Mouse (Mus musculus): Measurements from ENCODE around the gene Skap1. TPM values are rescaled to one million over a fixed set of nuclear protein-coding genes. Genes with fewer than 3 reads are reported as not detected.

Skap1 gene
- polyA plus RNA-seq, 1 experiment from 2014 or later = 2.8 TPM

DNA sequence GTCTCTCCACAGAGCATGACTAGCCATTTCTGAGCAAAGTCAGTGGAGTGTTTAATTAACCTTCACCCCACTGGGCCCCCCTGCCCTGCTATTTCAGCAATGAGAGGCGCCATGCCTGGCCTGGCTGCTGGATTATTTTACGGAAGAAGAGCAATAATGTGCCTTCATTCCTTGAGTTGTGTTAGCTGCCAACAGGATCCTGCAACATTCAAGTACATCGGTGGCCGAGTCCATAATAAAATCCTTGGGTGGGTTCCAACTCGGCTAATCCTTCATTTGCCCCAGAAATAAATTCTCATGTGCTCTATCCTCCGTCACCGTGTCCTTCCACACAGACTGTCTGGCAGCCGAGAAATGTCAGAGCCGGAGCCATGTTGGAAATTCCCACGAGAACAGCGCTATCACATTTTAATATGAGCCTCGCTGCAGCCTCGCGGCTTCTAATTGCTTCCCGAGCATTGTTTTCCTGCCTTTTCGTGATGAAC is 61.8 kb downstream of the Skap1 start:
- no peak overlapping the region for H3K9ac ChIP-seq (ENCODE audit: low read length)
- H3K4me2 ChIP-seq (ENCODE audit: low read length) = 0 out of 2 replicates have a peak overlapping the region, but pooled peaks have one; percentile 18
- 72% methylated on average over 16 of the region's 16 CpGs for WGBS
- ATAC-seq (no peak), DNase-seq (ENCODE audit: low spot score) (peak; percentile 41)
- no peaks in the 10 kb centered on the region for H3K4me1 ChIP-seq (ENCODE audit: control insufficient read depth, insufficient read depth, low read length)
- no peaks in the 10 kb centered on the region for H3K36me3 ChIP-seq (ENCODE audit: control insufficient read depth, insufficient read depth, low read length)
- H3K9me3 ChIP-seq (replicated peaks; ENCODE audit: control insufficient read depth, low read length) = no peaks in the 10 kb centered on the region
- no peak overlapping the region for H3K4me3 ChIP-seq (ENCODE audit: low read depth, low read length)
- no peaks in the 10 kb centered on the region for H3K27me3 ChIP-seq (replicated peaks; ENCODE audit: control insufficient read depth, insufficient read depth, low read length)
- no peak overlapping the region for H3K27ac ChIP-seq (ENCODE audit: low read depth, low read length)

GRCm38 (mm10) chr11:96531757-96532433 is 67.5 kb downstream of the Skap1 start:
- Histone ChIP-seq H3K4me1 (ENCODE audit: control insufficient read depth, insufficient read depth, low read length) (no peaks in the 10 kb centered on the region), H3K27ac (ENCODE audit: low read depth, low read length) (no peak overlapping the region), H3K36me3 (ENCODE audit: control insufficient read depth, insufficient read depth, low read length) (no peaks in the 10 kb centered on the region), H3K9ac (ENCODE audit: low read length) (no peak overlapping the region), H3K9me3 (replicated peaks; ENCODE audit: control insufficient read depth, low read length) (no peaks in the 10 kb centered on the region), H3K4me2 (ENCODE audit: low read length) (no peak overlapping the region), H3K27me3 (replicated peaks; ENCODE audit: control insufficient read depth, insufficient read depth, low read length) (0 out of 2 replicates have a peak, but pooled peaks cover under 1% of the 10 kb centered on the region), H3K4me3 (ENCODE audit: low read depth, low read length) (no peak overlapping the region)
- ATAC-seq (no peak), DNase-seq (ENCODE audit: low spot score) (no peak)
- 75% methylated on average over 13 of the region's 13 CpGs for WGBS

GRCm38 (mm10) chr11:96534531-96534930 is 70.1 kb downstream of the Skap1 start:
- Histone ChIP-seq H3K27ac (ENCODE audit: low read depth, low read length) (no peak overlapping the region), H3K4me3 (ENCODE audit: low read depth, low read length) (no peak overlapping the region), H3K9me3 (replicated peaks; ENCODE audit: control insufficient read depth, low read length) (no peaks in the 10 kb centered on the region), H3K36me3 (ENCODE audit: control insufficient read depth, insufficient read depth, low read length) (no peaks in the 10 kb centered on the region), H3K4me2 (ENCODE audit: low read length) (no peak overlapping the region), H3K9ac (ENCODE audit: low read length) (no peak overlapping the region), H3K27me3 (replicated peaks; ENCODE audit: control insufficient read depth, insufficient read depth, low read length) (0 out of 2 replicates have a peak, but pooled peaks cover 8% of the 10 kb centered on the region), H3K4me1 (ENCODE audit: control insufficient read depth, insufficient read depth, low read length) (no peaks in the 10 kb centered on the region)
- no peak for ATAC-seq
- 65% methylated on average over 2 of the region's 2 CpGs for WGBS
- DNase-seq (ENCODE audit: low spot score) = no peak

- ATAC-seq = no peak
- H3K9me3 ChIP-seq (replicated peaks; ENCODE audit: control insufficient read depth, low read length) = no peaks in the 10 kb centered on the region
- H3K4me2 ChIP-seq (ENCODE audit: low read length) = no peak overlapping the region
- no peak overlapping the region for H3K9ac ChIP-seq (ENCODE audit: low read length)
- no peak overlapping the region for H3K27ac ChIP-seq (ENCODE audit: low read depth, low read length)
- 21% methylated on average over 5 of the region's 5 CpGs for WGBS
- H3K36me3 ChIP-seq (ENCODE audit: control insufficient read depth, insufficient read depth, low read length) = no peaks in the 10 kb centered on the region
- peak; percentile 82 for DNase-seq (ENCODE audit: low spot score)
- H3K4me1 ChIP-seq (ENCODE audit: control insufficient read depth, insufficient read depth, low read length) = no peaks in the 10 kb centered on the region
- 0 out of 2 replicates have a peak, but pooled peaks cover 12% of the 10 kb centered on the region for H3K27me3 ChIP-seq (replicated peaks; ENCODE audit: control insufficient read depth, insufficient read depth, low read length)
- no peak overlapping the region for H3K4me3 ChIP-seq (ENCODE audit: low read depth, low read length)
Observed at GRCm38 (mm10) chr11:96536146-96536545, 71.8 kb downstream of the Skap1 start.

DNA sequence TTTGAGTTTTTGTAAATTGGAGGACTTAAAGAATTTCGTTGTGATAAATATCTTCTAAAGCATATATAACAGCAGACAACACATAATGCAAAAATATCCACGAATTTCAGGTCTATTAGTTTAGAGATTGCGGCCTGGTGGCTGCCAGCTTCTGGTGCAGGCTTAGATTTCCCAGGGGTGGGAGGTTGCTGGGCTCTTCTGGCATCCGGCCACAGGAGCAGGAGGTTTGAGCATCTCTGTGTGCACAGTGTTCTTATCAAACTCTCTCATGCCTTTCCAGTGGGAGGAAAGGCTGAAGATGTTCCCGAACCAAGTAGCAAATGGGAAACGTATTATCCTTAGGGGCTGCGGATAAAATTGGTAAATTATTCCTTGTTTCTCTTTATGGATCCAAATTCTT is 77.6 kb downstream of the Skap1 start:
- Histone ChIP-seq H3K36me3 (ENCODE audit: control insufficient read depth, insufficient read depth, low read length) (no peaks in the 10 kb centered on the region), H3K4me2 (ENCODE audit: low read length) (no peak overlapping the region), H3K9me3 (replicated peaks; ENCODE audit: control insufficient read depth, low read length) (no peaks in the 10 kb centered on the region), H3K27me3 (replicated peaks; ENCODE audit: control insufficient read depth, insufficient read depth, low read length) (0 out of 2 replicates have a peak, but pooled peaks cover 11% of the 10 kb centered on the region), H3K27ac (ENCODE audit: low read depth, low read length) (no peak overlapping the region), H3K4me3 (ENCODE audit: low read depth, low read length) (no peak overlapping the region), H3K4me1 (ENCODE audit: control insufficient read depth, insufficient read depth, low read length) (no peaks in the 10 kb centered on the region), H3K9ac (ENCODE audit: low read length) (no peak overlapping the region)
- WGBS = 73% methylated on average over 7 of the region's 7 CpGs
- no peak for ATAC-seq
- DNase-seq (ENCODE audit: low spot score) = peak; percentile 43

DNA sequence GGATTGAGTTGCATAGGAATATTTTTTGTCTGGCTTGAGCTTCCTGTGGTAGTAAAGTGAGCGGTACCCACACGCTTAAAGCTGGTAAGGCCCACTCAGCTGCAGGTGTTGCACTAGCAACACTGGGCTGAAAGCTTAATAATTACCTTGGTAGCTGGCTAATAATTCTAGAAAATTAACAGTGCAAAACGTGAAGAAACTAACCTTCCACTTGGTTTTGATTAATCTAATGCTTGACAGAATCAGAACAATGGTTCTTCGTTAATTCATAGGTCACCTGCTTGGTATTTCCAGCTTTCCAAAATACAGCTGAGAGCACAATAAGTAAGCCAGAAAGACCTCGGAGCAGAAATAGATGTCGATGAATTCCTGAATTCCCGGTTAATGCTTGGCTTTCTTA is 78.2 kb downstream of the Skap1 start:
- no peak for ATAC-seq
- Histone ChIP-seq H3K9me3 (replicated peaks; ENCODE audit: control insufficient read depth, low read length) (no peaks in the 10 kb centered on the region), H3K27me3 (replicated peaks; ENCODE audit: control insufficient read depth, insufficient read depth, low read length) (0 out of 2 replicates have a peak, but pooled peaks cover 9% of the 10 kb centered on the region), H3K4me3 (ENCODE audit: low read depth, low read length) (no peak overlapping the region), H3K36me3 (ENCODE audit: control insufficient read depth, insufficient read depth, low read length) (no peaks in the 10 kb centered on the region), H3K4me1 (ENCODE audit: control insufficient read depth, insufficient read depth, low read length) (no peaks in the 10 kb centered on the region), H3K4me2 (ENCODE audit: low read length) (no peak overlapping the region), H3K27ac (ENCODE audit: low read depth, low read length) (no peak overlapping the region), H3K9ac (ENCODE audit: low read length) (no peak overlapping the region)
- DNase-seq (ENCODE audit: low spot score) = no peak
- WGBS = 44% methylated on average over 7 of the region's 7 CpGs

GRCm38 (mm10) chr11:96546428-96546827 is 82.0 kb downstream of the Skap1 start:
- no peak for DNase-seq (ENCODE audit: low spot score)
- 66% methylated on average over 8 of the region's 8 CpGs for WGBS
- Histone ChIP-seq H3K4me3 (ENCODE audit: low read depth, low read length) (no peak overlapping the region), H3K4me2 (ENCODE audit: low read length) (no peak overlapping the region), H3K36me3 (ENCODE audit: control insufficient read depth, insufficient read depth, low read length) (no peaks in the 10 kb centered on the region), H3K4me1 (ENCODE audit: control insufficient read depth, insufficient read depth, low read length) (no peaks in the 10 kb centered on the region), H3K9ac (ENCODE audit: low read length) (no peak overlapping the region), H3K27me3 (replicated peaks; ENCODE audit: control insufficient read depth, insufficient read depth, low read length) (no peaks in the 10 kb centered on the region), H3K27ac (ENCODE audit: low read depth, low read length) (no peak overlapping the region), H3K9me3 (replicated peaks; ENCODE audit: control insufficient read depth, low read length) (no peaks in the 10 kb centered on the region)
- ATAC-seq = no peak

DNA sequence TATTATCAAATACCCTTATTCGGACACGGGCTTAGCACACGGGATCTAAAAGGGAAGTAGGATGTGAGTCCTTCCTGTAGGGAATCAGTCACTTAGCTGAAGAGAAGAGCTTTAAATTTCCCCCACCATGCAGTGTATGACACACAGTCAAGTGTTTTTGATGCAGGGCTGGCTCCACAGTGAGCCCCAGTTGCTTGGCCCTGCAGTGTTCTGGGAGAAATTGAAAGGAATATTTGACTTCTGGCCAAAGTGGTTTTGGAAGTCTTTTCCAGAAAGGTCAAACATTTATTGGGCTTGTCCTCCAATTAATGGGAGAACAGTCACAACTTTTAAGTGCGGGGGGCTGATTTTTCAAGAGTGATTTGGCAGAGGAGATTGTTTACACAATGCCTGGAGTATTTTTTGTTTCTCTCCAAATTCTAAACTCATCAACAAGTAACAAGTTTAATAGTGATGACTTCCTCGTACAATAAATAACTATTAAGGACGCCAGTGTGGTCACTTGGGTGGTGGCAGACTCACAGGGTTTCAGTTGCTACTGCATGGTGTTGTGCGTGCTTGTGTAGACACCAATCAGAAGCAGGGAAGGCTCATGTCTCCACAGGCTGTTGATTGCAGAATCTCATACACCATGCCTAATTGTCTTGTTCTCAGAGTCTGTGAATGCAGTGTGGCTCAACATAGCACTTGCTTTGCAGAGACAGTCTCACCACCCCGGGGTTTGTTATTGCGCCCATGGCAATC is 86.7 kb downstream of the Skap1 start:
- DNase-seq (ENCODE audit: low spot score) = no peak
- Histone ChIP-seq H3K4me1 (ENCODE audit: control insufficient read depth, insufficient read depth, low read length) (no peaks in the 10 kb centered on the region), H3K4me3 (ENCODE audit: low read depth, low read length) (no peak overlapping the region), H3K9me3 (replicated peaks; ENCODE audit: control insufficient read depth, low read length) (no peaks in the 10 kb centered on the region), H3K4me2 (ENCODE audit: low read length) (no peak overlapping the region), H3K9ac (ENCODE audit: low read length) (no peak overlapping the region), H3K36me3 (ENCODE audit: control insufficient read depth, insufficient read depth, low read length) (no peaks in the 10 kb centered on the region), H3K27me3 (replicated peaks; ENCODE audit: control insufficient read depth, insufficient read depth, low read length) (0 out of 2 replicates have a peak, but pooled peaks cover 3% of the 10 kb centered on the region), H3K27ac (ENCODE audit: low read depth, low read length) (no peak overlapping the region)
- 82% methylated on average over 9 of the region's 9 CpGs for WGBS
- no peak for ATAC-seq

GRCm38 (mm10) chr11:96553091-96553490 is 88.7 kb downstream of the Skap1 start:
- H3K4me2 ChIP-seq (ENCODE audit: low read length) = 0 out of 2 replicates have a peak overlapping the region, but pooled peaks have one; percentile 4
- ATAC-seq = no peak
- H3K4me1 ChIP-seq (ENCODE audit: control insufficient read depth, insufficient read depth, low read length) = no peaks in the 10 kb centered on the region
- H3K4me3 ChIP-seq (ENCODE audit: low read depth, low read length) = no peak overlapping the region
- no peaks in the 10 kb centered on the region for H3K9me3 ChIP-seq (replicated peaks; ENCODE audit: control insufficient read depth, low read length)
- no peak overlapping the region for H3K27ac ChIP-seq (ENCODE audit: low read depth, low read length)
- WGBS = 20% methylated on average over 15 of the region's 15 CpGs
- peak; percentile 78 for DNase-seq (ENCODE audit: low spot score)
- no peaks in the 10 kb centered on the region for H3K36me3 ChIP-seq (ENCODE audit: control insufficient read depth, insufficient read depth, low read length)
- H3K27me3 ChIP-seq (replicated peaks; ENCODE audit: control insufficient read depth, insufficient read depth, low read length) = 0 out of 2 replicates have a peak, but pooled peaks cover 3% of the 10 kb centered on the region
- H3K9ac ChIP-seq (ENCODE audit: low read length) = no peak overlapping the region
